Mouse (Mus musculus) neural tube, embryonic 14.5 days (tissue): Measurements from ENCODE around the gene Hyal5. TPM values are rescaled to one million over a fixed set of nuclear protein-coding genes. Genes with fewer than 3 reads are reported as not detected.

Experiments used
- ATAC-seq: fragments of 200-750 bp; cut with Nextera tagmentation; 2 replicates; pipeline ENCODE4 v1.8.0; 2017; ENCODE audit warnings: low read depth, mild to moderate bottlenecking, moderate TSS enrichment, moderate library complexity
- H3K27ac ChIP-seq: fragments of 300-500 bp; sonication (generic); 2 replicates; pipeline ENCODE4 v1.5.1; 2014; ENCODE audit warnings: low read depth, mild to moderate bottlenecking, control low read depth, low read length, moderate library complexity, mixed read lengths
- H3K27me3 ChIP-seq: fragments of 300-500 bp; sonication (generic); 2 replicates; pipeline ENCODE4 v1.6.1; 2014; ENCODE audit warnings: low read length; ENCODE audit not compliant: control insufficient read depth, insufficient read depth
- H3K36me3 ChIP-seq: fragments of 300-500 bp; sonication (generic); 2 replicates; pipeline ENCODE4 v1.6.1; 2014; ENCODE audit warnings: low read length, mixed read lengths; ENCODE audit not compliant: control insufficient read depth, insufficient read depth
- H3K4me1 ChIP-seq: fragments of 300-500 bp; sonication (generic); 2 replicates; pipeline ENCODE4 v1.6.1; 2014; ENCODE audit warnings: low read length; ENCODE audit not compliant: control insufficient read depth, insufficient read depth
- H3K4me2 ChIP-seq: fragments of 300-500 bp; sonication (generic); 2 replicates; pipeline ENCODE4 v1.6.1; 2014; ENCODE audit warnings: mild to moderate bottlenecking, low read depth, low read length, control low read depth
- H3K4me3 ChIP-seq: fragments of 300-500 bp; sonication (generic); 2 replicates; pipeline ENCODE4 v1.5.1; 2014; ENCODE audit warnings: low read depth, low read length, control low read depth, mixed read lengths
- H3K9ac ChIP-seq: fragments of 300-500 bp; sonication (generic); replicated peaks from 2 replicates; pipeline ENCODE4 v1.6.1; 2014; ENCODE audit warnings: low read depth, mild to moderate bottlenecking, control low read depth, low read length, mixed read lengths
- H3K9me3 ChIP-seq: fragments of 300-500 bp; sonication (generic); 2 replicates; pipeline ENCODE4 v1.6.1; 2016; ENCODE audit warnings: low read length; ENCODE audit not compliant: control insufficient read depth
- WGBS: fragments of 180-500 bp; shearing (Covaris S2); extraction: QIAGEN DNeasy Blood & Tissue Kit; methylation state at CpG from one replicate; pipeline ENCODE4 v1.1.7; 2014; 5-methylcytosine and 5-hydroxymethylcytosine counted together
- polyA plus RNA-seq: library from polyadenylated mRNA; unstranded; fragments of >200 nt; fragmentation: Nextera tagmentation; extraction: Ambion mirVana; gene quantifications from 2 replicates; pipeline ENCODE4 v1.2.1, GENCODE M21; 2014

The Hyal5 gene
- polyA plus RNA-seq, 1 experiment from 2014 or later, result not detected

GRCm38 (mm10) chr6:24910728-24911105 lies 52.9 kb downstream of the Hyal5 start:
- no peak overlapping the region for H3K4me2 ChIP-seq

GRCm38 (mm10) chr6:24913591-24913990 lies 55.8 kb downstream of the Hyal5 start:
- Histone ChIP-seq H3K27me3 (no peaks in the 10 kb centered on the region), H3K9me3 (no peaks in the 10 kb centered on the region), H3K36me3 (no peaks in the 10 kb centered on the region), H3K4me2 (no peak overlapping the region), H3K4me3 (no peak overlapping the region), H3K4me1 (no peaks in the 10 kb centered on the region), H3K9ac (no peak overlapping the region), H3K27ac (no peak overlapping the region)
- 98% methylated on average over 2 of the region's 2 CpGs for WGBS
- ATAC-seq, result no peak

More at GRCm38 (mm10) chr6:24910728-24911105, 52.9 kb downstream of the Hyal5 start:
- Histone ChIP-seq H3K27me3 (no peaks in the 10 kb centered on the region), H3K4me3 (no peak overlapping the region), H3K9ac (no peak overlapping the region), H3K36me3 (no peaks in the 10 kb centered on the region), H3K27ac (no peak overlapping the region), H3K9me3 (no peaks in the 10 kb centered on the region), H3K4me1 (no peaks in the 10 kb centered on the region)
- no peak for ATAC-seq

GRCm38 (mm10) chr6:24925076-24925785 lies 67.4 kb downstream of the Hyal5 start:
- no peaks in the 10 kb centered on the region for H3K4me1 ChIP-seq
- no peaks in the 10 kb centered on the region for H3K27me3 ChIP-seq
- WGBS, result 88% methylated on average over 11 of the region's 11 CpGs
- H3K36me3 ChIP-seq, result no peaks in the 10 kb centered on the region
- H3K4me2 ChIP-seq, result no peak overlapping the region
- ATAC-seq, result no peak
- no peak overlapping the region for H3K4me3 ChIP-seq
- H3K9ac ChIP-seq, result no peak overlapping the region
- H3K27ac ChIP-seq, result no peak overlapping the region
- H3K9me3 ChIP-seq, result no peaks in the 10 kb centered on the region

Other genes starting within 250 kb of the Hyal5 start
- gene Wasl, start 193.0 kb upstream of the Hyal5 start, polyA plus RNA-seq, result 53.4 and 53.6 TPM in 2 replicates
- gene Hyal6, start 124.8 kb upstream of the Hyal5 start, polyA plus RNA-seq, result not detected in 2 replicates
- gene Hyal4, start 109.7 kb upstream of the Hyal5 start, polyA plus RNA-seq, result not detected in 2 replicates
- gene Spam1, start 66.8 kb upstream of the Hyal5 start, polyA plus RNA-seq, result not detected in 2 replicates
- 4.7 and 5.3 TPM in 2 replicates for gene Tmem229a, start 98.3 kb downstream of the Hyal5 start, polyA plus RNA-seq